Mouse (Mus musculus): ENCODE data around the gene Hadh. TPM values are rescaled to one million over a fixed set of nuclear protein-coding genes. Genes with fewer than 3 reads are reported as not detected.

The Hadh gene
- polyA plus RNA-seq, 1 experiment from 2014 or later, result 134 TPM

Other genes starting within 250 kb of the Hadh start
- 4.0 and 5.0 TPM in 2 replicates for gene Lef1, start 161.6 kb downstream of the Hadh start, polyA plus RNA-seq (2014; fragmentation: Nextera tagmentation; extraction: Ambion mirVana)
- 0.69 and 0.83 TPM in 2 replicates for gene Cyp2u1, start 31.1 kb upstream of the Hadh start, polyA plus RNA-seq (2014; fragmentation: Nextera tagmentation; extraction: Ambion mirVana)
- gene Sgms2, start 219.3 kb upstream of the Hadh start, polyA plus RNA-seq (2014; fragmentation: Nextera tagmentation; extraction: Ambion mirVana), result 3.6 and 4.0 TPM in 2 replicates